Mouse (Mus musculus) spleen, postnatal 36 days (tissue): Measurements from ENCODE around the gene Morf4l2.
"Not testable (repeated sequence)": the region's sequence is repeated elsewhere in the genome, so short reads cannot be mapped to it uniquely, and the experiment has no call there.

ENCODE experiments used
- DNase-seq, 2 experiments: peaks; one replicate each; pipeline ENCODE4 v3.0.0; 2022; ENCODE audit warnings: low spot score in 2 of 2, mixed read lengths in 1 of 2

Gene Morf4l2

DNA sequence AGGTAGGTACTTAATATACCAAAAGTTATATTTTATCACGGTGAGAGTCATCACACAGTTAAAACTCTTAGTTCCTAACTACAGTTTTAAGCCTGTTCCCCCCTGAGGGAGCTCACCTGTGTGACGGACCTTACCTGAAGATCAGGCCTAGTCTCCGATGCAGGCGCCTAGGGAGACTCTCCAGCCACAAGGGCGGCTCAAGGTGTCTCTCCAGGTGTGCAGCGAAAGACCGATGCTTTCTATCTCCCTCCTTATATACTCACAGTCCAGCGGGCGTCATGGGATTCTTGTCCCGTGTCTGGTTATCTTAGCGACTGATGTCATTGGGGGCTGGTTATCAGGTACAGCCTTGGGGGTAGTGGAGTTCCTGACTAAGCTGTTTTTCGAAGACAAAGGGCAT, at the start of gene Morf4l2:
Gene Morf4l2, minus strand, starts transcription at position 232 of the 400 bp plus-strand sequence.
- DNase-seq: no peak

DNA sequence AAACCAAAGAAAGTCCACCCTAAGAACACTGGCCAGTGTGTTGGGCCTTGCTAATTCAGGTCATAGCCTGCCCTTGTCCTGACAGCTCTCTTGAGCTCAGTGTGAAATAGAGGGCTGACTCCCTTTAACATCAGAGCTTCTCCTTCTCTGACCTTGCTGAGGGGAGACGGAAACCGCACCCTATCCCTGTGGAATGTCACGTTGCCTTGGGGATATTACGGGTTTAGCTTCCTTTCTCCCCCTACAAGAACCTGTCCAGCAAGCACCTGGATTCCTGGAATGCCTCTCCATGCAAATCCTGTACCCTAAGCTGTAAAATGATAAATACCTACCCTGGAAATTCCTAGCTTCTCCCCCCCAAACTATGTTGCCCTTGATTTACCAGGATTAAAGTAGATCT, 46.0 kb upstream of the Morf4l2 start:
- DNase-seq: no peak

DNA sequence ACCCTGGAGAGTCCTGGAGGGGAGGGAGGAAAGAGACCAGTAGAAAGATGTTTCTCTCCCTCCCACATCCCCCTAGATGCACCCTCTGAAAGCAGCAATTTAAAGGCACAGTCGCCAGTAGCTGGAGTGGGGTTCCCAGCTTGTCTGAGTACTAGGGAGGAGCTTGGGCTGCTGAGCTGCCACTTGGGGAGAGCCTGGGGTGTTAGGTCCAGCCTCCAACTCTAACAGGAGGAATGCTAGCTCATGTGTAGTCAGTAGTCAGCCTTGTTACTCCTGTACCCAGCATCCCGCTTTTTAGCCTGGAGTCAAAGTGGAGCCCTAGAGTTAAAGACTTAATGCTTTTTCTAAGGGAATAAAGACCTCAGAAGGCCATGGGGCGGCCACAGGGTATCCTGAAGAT, 36.6 kb upstream of the Morf4l2 start, which contains the start of gene Glra4:
Gene Glra4, minus strand, starts transcription at position 101 of the 400 bp plus-strand sequence.
- no peak for DNase-seq

DNA sequence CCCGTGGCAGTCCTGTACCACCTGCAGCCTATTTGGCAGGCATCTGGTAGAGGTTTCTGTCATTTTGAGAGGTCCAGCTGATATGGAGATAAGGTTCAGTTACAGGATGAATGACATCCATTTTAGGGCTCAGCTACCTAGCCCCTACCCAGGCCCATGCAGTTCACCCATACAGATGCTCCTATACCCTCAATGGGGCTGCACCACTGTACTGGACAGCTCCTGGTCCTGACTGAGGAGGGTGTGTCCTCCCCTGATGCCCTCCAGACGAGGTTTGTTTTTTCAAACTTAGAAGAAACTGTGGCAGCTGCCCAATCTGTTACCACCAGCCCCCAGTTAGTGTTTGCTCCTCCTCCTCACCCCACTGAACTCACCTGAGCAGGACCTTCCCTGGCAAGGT, 35.8 kb upstream of the Morf4l2 start:
- no peak for DNase-seq

DNA sequence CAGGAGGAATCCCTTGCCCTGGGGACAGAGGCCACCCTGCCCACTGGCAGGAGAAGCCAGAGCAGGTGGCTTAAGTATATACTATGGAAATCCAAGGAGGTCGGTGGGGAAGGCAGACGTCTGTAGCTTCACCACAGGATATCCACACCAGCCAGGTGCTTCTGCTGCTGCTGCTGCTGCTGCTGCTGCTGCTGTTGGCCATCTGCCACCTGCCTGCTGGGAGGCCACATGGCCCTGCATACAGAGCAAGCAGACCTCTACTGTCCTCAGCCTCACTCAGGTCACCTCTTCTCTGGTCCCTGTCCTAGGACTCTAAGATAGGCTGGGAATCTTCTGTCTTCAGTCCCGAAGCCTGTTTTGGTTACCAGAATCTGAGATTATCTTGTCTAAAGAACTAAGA, 34.6 kb upstream of the Morf4l2 start:
- no peak for DNase-seq

DNA sequence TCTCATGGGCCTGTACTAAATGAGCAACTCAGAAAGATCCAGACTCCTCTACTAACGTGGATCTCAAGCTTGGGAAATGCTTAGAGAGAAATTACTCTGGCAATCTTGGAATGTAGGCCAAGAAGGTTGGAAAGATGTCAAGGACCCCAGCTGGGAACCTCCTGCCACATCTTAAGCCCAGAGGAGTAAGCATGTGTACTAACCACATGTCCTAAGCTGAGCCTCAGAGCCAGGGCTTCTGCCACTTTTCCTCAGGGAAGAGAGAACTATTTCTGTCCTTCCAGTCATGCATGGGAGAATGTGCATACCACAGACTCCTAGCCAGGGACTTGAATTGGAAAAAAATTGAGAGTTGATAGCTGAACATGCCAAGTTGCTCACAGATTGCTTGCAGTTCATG, 29.5 kb upstream of the Morf4l2 start:
- DNase-seq: no peak

DNA sequence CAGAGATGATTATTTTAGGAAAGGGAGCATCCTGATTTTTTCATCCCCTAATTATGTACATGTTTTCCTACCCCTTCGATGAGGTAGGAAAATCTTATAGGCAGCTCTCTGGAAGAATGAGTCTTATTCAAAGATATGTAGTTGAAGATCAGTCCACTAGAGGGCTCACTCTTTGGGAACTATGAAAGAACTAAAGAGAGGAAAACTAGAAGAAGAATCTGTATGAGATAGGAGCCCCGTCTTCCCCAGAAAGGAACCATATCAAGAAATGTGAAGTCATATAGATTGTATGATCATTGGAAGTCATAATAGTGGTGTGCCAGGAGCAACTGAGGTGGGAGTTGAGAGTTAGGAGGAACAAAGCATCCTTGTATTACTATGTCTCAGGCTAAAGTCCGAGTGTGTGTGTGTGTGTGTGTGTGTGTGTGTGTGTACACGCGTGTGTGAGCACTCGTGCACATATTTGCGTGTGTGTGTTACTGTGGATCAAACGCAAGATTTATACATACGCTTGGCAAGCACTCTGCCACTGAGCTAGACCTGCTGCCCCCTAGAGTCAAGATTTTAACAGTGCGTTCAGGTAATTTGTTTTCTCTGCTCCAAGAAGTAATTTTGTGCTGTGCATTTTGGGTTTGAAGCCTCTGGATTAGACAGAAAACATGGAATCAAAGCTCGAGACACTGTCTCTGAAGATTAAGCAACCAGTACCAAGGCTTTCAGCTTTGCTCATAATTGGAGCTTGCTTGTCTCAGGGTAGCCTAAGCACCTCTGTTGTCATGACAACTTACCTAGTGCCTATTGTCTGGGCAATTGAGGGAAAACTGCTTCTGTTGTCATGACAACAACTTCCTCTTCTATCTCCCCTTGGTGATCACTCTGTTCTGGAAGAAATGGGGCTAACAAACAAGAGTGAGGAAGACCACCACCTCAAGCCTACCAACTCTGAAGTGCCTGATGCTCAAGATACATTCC, 17.9 kb upstream of the Morf4l2 start:
- no peak for DNase-seq

DNA sequence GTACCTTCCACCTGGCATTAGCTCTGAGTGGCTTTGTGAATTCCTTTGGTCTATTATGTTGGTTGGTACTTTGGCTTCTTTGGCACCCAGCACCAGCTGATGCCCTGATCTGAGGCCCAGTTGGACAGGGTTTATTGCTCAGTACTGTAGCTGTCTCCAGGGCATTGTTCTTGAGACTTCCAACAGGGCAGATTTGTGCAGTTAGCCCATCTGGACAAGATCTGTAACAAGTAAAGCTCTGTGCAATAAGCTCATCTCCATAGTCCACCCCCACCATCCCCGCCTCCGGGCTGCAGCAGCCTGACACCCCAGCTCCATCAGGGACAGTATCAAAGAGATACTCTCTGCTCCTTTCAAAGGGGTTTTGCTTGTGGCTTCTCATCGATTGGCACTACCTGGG, 12.0 kb upstream of the Morf4l2 start:
- DNase-seq: no peak

DNA sequence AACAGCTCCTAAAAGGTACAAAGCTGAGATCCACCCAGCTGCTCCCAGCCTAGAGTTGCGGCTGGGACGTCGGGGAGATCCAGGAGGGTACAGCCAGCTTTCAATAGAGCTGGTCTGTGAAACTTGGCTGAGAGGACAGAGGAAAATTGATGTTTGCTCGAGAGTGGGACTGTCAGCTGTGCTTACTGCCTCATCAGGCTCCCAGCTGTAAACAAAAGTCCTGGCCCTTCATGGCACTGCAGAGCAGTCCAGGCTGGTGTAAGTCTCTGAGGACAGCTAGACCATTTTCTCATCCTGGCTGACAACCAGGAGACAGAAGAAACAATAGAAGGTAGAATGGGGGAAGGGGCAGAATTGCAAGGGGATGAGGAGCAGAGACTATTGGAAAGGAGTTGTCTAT, 5.8 kb upstream of the Morf4l2 start:
- no peak for DNase-seq

DNA sequence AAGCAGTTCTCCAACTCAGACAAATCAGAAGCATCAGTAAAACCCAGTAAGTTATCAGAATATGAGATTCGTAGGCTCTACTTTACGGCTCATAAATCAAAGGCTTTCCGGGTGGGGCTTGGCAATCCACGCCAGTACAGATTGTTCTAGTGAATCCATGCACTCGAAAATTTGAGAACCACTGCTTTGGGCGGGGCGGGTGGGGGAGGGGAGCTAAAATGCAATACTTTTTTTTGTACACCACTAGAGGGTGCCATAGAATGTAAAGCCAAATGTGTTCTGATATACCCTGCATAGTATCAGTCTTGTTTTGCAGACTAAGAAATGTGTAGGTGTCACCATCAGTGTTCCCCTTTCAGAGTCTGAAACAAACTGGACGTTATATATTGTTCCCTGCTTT, 1.2 kb upstream of the Morf4l2 start:
- DNase-seq: no peak

DNA sequence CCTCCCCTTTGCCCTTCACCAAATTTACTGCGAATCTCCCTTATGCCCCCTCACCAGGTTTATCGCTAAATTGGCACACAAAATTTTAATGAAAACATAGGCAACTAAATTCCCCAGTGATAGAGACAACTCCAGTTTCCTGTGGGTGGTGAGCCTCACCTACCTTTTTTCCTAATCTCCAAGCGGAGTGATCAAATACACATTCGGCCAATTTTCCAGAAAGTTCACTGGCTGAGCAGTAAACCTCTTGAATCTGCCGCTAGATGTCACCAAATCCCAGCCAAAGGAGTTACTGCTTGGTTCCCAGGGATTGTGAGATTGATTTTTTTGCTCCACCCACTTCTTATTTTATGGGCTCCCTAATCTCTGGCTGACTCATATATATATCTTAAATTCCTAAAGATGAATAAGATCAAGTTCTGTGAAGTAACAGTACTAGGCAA, 808 bp downstream of the Morf4l2 start:
- peak; percentile 31 to 51 for DNase-seq

DNA sequence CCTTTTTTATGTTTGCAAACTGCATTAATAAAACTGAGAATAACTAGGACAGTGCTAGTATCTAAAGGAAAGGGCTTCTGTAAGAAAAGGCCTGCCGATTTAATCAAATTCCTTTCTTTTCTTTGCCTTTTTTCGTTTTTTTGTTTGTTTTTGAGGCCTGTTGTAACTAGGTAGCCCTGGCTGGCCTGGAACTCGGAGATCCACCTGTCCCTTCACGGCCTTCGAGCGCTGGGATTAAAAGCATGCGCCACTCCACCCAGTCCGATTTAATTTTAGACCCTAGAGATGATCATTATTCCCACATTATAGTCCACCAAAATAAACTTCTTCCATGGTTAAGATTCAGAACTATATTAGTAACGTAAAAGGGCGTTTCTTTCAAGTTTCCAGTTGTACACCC, 1.2 kb downstream of the Morf4l2 start:
- DNase-seq: no peak

DNA sequence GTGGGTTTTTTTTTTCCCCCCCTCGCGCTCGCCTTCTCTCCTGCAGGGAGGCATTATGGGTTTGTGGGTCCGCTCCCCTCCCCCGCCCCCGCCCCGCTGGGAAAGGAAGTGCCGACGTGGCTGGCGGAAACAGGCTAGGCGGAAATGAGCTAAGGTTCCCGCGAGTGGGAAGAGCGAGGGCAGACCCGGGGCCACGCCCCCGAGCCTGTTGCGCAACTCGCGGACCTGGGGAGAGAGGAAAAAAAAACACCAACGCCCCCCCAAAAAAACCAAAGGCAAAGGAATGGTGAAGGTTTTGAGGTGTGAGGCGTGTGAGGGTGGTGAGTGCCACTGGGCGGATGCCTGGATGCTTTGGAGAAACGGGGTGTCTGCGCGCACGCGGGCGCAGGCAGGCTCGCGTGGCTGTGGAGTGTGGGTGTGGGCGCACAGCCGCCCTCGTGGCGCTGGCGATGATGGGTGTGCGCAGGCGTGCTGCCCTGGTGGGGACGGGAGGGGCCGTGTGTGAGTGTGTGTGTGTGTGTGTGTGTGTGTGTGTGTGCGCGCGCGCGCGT, 1.8 kb downstream of the Morf4l2 start:
- peak; percentile 77 to 83 for DNase-seq

DNA sequence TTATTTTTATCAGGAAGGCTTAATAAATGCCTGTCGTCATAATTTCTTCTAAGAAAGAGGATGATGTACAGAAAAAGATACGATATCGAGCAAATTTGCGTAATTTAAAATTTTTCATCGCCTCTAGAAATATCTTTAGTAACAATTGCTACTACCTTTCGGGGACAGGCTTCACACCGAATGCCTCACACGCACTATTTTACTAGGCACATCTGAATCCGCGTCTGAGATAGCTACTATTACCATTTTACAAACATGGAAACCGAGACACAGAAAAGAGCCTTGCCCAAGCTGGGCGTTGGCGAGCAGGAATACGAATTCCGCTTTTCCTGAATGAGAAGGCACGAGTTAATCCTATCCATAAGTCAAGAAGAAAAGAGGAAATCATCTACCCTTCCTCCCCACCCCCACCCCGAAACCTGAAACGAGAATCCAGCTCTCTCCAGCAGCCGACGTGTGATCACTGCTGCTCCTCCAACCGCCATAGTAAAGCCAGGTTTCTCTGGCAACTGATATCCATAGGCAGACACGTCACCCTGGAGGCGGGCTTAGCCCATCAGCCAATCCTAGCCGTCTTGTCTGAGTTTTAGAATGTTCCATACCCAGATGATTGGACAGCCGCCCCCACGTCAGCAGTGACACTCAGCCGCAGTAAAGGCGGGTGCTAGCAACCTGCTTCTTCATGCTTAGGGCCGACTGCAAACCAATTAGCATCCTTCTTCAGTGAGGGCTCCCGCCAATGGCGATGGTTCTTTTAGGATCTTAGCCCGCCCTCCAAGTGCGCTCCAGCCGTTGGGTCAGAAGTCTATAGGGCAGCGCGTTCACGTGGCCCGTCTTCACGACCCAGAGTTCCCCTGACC, 2.5 kb downstream of the Morf4l2 start:
- peak; percentile 94 for DNase-seq

DNA sequence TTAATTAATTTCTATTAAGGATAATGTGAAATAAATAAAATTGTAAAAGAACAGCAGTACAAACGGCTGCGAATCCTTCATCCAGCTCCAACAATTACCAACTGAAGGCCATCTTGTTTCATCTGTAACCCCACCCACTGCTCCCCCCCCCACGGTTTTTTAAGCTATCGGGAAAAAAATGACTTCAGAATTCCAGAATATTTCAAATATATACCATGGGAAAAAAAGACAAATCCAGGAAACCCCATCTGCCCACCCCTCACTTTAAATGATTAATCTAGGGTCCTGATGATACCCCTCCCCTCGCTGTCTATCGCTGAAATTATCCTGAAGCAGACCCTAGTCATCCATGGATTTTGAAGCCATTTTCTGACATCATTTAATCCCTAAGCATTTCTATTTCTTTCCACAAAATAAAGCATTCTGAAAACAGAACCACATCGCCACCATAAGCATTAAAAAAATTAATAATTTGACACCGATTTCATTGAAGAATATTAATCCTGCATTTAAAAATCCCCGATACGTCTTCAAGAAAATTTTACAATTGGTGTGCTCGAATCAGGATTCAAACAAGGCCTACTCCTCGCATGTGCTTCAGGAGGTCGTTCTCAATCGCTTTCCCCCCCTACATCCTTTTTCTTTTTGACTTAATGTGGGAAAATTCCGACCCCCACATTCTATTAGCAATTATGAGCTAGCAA, 3.3 kb downstream of the Morf4l2 start:
- no peak for DNase-seq

DNA sequence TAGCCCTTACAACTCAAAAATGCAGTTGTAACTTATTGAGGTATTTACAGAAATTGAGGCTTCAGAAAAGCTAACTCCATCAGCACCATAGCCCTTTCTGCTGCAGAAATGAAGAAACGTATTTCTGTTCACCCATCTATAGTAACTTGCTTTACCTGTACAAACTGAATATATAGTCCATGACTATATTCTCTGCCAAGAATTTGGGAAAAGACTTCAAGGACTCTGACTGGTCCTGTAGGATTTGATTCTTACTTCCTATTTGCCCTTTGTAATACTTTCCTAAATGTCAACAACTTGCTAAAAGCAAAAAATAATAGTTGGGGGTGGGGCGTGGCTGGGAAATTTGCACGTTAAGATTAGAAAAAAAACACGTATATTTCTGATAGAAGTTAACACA, 11.5 kb downstream of the Morf4l2 start:
- no peak for DNase-seq

DNA sequence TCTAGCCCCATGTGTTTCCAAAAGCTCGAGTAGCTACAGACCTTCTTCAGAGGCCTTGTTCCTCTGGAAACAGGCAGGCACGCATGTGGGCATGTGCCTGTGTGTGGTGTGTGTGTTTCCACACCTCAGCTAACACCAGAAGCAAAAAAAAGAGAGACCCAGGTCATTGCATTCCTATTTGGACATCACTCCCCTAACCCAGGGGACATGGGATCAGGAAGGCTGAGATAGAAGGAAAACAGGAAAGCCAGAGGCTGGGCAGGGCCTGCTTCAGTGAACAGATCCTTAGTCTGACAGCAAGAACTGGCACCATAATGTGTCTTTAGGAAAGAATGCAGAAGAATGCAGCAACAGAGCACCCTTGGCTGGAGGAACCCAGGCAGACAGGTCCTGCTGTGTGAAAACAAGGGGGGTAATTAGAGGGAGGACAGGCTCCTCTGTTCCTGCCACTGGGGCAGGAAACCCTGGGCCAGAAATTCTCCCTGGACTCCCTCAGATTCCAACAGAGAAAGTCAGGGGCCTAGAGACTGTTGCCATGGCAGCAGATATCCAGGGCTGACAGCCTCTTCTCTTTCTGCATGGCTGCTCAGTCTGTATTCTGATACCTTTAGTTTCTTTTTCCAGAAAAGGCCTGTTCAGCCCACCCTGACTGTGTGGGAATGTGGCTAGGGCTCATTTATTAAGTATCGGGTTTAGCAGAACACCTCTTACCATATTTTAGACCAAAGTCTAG, 28.6 kb downstream of the Morf4l2 start:
- not testable (repeated sequence) for DNase-seq

DNA sequence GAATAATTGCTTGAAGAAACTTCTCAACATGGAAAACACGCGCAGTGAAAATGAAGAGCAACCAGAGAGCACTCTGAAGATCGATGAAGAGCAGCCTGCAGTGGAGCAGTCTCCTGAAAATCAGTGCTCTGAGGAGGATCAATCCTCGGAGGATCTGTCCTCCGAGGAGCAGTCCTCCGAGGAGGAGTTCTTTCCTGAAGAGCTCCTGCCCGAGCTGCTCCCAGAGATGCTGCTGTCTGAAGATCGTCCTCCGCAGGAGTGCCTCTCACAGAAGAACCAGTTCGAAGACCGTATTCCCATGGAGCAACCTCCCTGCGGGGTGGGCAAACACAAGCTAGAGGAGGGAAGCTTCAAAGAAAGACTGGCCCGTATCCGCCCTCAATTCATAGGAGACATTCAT, 34.7 kb downstream of the Morf4l2 start:
- no peak for DNase-seq

DNA sequence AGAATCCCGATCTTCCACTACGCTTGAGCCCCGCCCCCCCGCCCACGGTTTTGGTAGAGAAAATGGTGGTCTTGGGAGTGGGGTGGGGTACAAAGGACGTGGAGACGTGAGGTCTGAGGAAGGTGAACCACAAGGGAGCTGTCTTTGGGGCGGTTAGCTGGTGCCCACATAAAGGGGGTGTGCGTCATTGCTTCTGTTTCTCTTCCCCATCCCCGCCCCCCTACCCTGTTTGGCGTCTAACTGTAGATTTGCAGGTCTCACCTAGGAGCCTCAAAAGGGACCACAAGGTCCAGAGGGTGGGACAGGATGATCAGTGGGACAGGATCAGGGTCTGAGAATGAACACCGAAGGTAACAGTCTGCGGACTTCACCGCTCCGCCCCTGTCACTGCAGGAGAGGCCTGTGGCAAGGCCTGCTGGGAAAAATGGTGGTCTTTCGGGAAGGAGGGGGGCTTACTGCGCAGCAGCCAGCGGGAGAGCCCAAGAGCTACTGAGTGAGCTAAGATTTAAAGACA, 35.3 kb downstream of the Morf4l2 start:
- DNase-seq: peak; percentile 1 to 8

DNA sequence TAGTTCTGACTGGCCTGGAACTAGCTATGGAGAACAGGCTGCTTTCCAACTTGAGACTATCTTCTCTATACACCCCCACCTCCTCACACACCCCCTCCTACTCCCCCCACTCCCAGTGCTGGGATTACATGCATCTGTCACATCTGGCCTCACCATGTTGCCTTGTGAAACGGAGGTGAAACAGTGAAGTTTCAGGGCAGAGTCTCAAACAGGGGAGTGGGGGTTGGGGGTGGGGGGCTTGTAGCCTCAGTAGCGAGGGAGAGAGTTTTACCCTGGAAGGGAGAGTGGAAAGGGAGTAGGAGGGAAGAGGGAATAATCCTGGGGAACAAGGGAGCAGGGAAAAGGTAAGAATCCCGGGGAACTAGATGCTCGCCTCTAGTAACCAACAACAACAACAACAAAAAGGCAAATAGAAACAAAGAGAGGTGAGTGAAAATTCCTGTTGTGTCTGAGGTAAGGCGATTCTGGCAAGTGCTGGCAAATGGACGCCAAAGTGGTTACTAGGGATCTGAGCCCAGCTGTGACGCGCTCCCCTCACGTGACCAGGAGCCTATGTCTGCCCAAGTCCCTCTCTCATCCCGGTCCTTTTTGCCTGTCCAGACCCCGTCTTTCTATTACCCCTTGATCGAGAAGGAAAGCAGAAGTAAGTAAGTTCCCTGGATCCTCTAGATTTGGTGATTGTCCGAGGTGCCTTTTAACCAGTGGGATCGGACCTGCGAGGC, 35.9 kb downstream of the Morf4l2 start, which contains the start of gene Tceal1:
Gene Tceal1, plus strand, starts transcription at position 537 of the 722 bp plus-strand sequence.
- DNase-seq: peak in 1 of 2 experiments; percentile 1
